ENCODE assay signal across 17 mouse cellular contexts in the genomic region with DNA sequence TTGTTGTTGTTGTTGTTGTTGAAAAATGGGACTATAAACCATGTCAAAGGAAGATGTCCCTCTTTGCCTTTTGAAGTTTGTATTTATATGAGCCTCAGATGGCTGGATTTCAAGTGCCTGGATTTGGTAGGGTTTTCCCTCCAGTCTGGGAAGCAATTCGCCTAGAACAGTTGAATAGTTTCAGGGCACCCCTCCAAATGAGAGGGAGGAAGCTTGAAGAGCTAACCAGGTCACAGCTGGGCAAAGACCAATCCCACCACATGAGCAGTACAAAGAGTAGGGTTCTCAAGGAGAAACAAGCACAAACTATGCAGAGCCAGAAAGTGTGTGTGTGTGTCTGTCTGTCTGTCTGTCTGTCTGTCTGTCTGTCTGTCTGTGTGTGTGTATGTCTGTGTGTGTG. TPM values are rescaled to one million over a fixed set of nuclear protein-coding genes. Genes with fewer than 3 reads are reported as not detected.
DNase-seq lines count a peak whose midpoint lies in the region; ATAC-seq and TF ChIP-seq lines count a peak whose summit lies in the region.
"Had no signal": no experiment of that assay in that cellular context is flagged by ENCODE, and none has a peak within 500 bp of the region (broad histone marks: within the 10 kb centered on the region; RNA-seq: fewer than 3 reads in every experiment).

No protein-coding gene starts in this region.

- no peaks in the 10 kb centered on the region for H3K36me3 ChIP-seq in heart, postnatal 0 days (replicated peaks; ENCODE audit: control insufficient read depth, insufficient read depth, low read length)
- H3K36me3 ChIP-seq in lung, embryonic 15.5 days: no peaks in the 10 kb centered on the region
- H3K36me3 ChIP-seq: limb, embryonic 13.5 days; liver, embryonic 15.5 days; midbrain, embryonic 15.5 days had no signal

- H3K27me3 ChIP-seq in heart, postnatal 0 days (ENCODE audit: control insufficient read depth, insufficient read depth, low read length): no peaks in the 10 kb centered on the region
- H3K27me3 ChIP-seq in lung, embryonic 15.5 days: no peaks in the 10 kb centered on the region; the same call in 1 of the 2 replicates
- H3K27me3 ChIP-seq: limb, embryonic 13.5 days; liver, embryonic 15.5 days had no signal

- 50% methylated on average over 1 of the region's 1 CpGs for WGBS in heart, postnatal 0 days
- 30% methylated on average over 1 of the region's 1 CpGs for WGBS in lung, embryonic 15.5 days

- H3K4me1 ChIP-seq in heart, postnatal 0 days (ENCODE audit: control insufficient read depth, insufficient read depth): peaks cover 23% of the 10 kb centered on the region
- peaks cover 31% of the 10 kb centered on the region for H3K4me1 ChIP-seq in lung, embryonic 15.5 days

- no peak for ATAC-seq in heart, postnatal 0 days (ENCODE audit: insufficient read depth, low read depth)
- ATAC-seq in lung, embryonic 15.5 days (ENCODE audit: borderline replicate concordance, extremely low read depth, low FRiP score, low TSS enrichment): 0 out of 2 replicates have a peak, but pooled peaks have one; percentile 24
- ATAC-seq in megakaryocyte progenitor cell, adult 5-6 weeks (replicated peaks; ENCODE audit: poor library complexity): no peak
- ATAC-seq: hindbrain, embryonic 16.5 days; intestine, postnatal 0 days; midbrain, embryonic 15.5 days had no signal

- intact Hi-C loops in heart, postnatal 25 days (cut with DNase I): loop anchor here (5.0 kb wide), 1 partner anchor 371 kb away; no protein-coding TSS in a partner anchor

- no peak overlapping the region for H3K4me2 ChIP-seq in heart, postnatal 0 days (ENCODE audit: low read depth, low read length)
- no peak overlapping the region for H3K4me2 ChIP-seq in lung, embryonic 15.5 days
- H3K4me2 ChIP-seq: limb, embryonic 13.5 days; liver, embryonic 15.5 days; midbrain, embryonic 15.5 days had no signal

- DNase-seq in heart, postnatal 0 days (ENCODE audit: low spot score): no peak
- no peak for DNase-seq in heart, postnatal 25 days (ENCODE audit: low spot score)
- no peak for DNase-seq in lung, postnatal 4 days
- peak; percentile 63 for DNase-seq in kidney, adult 9 months
- peak; percentile 28 for DNase-seq in skeletal muscle tissue, adult 2 months (ENCODE audit: low read depth, low spot score)
- DNase-seq: adrenal gland, postnatal 36 days; cerebellum, adult 9-10 months; heart, postnatal 4 days; retina, postnatal 1 day; thymus, adult 18-20 months had no signal

- no peak overlapping the region for H3K9ac ChIP-seq in heart, postnatal 0 days (replicated peaks; ENCODE audit: low read depth, low read length)
- H3K9ac ChIP-seq in lung, embryonic 15.5 days: no peak overlapping the region
- H3K9ac ChIP-seq: limb, embryonic 13.5 days; liver, embryonic 15.5 days; midbrain, embryonic 15.5 days had no signal

- no peak for TF ChIP-seq EP300 in heart, postnatal 0 days (IDR thresholded peaks at IDR 0.05; ENCODE audit: low read depth)

- no peaks in the 10 kb centered on the region for H3K9me3 ChIP-seq in heart, postnatal 0 days (replicated peaks; ENCODE audit: control insufficient read depth, low read length)
- H3K9me3 ChIP-seq in lung, embryonic 15.5 days: no peaks in the 10 kb centered on the region
- H3K9me3 ChIP-seq: limb, embryonic 13.5 days; liver, embryonic 15.5 days; midbrain, embryonic 15.5 days had no signal

- H3K4me3 ChIP-seq in heart, postnatal 0 days (ENCODE audit: low read depth, low read length): no peak overlapping the region
- H3K4me3 ChIP-seq in lung, embryonic 15.5 days: no peak overlapping the region
- H3K4me3 ChIP-seq: limb, embryonic 13.5 days; liver, embryonic 15.5 days; midbrain, embryonic 15.5 days had no signal

- TF ChIP-seq CTCF in heart, postnatal 0 days (IDR thresholded peaks at IDR 0.05; ENCODE audit: low read depth): no peak

- peak overlapping the region; percentile 66; the same call in 1 of the 2 replicates for H3K27ac ChIP-seq in heart, postnatal 0 days (ENCODE audit: low read depth)
- peak overlapping the region; percentile 44; the same call in 1 of the 2 replicates for H3K27ac ChIP-seq in lung, embryonic 15.5 days
- H3K27ac ChIP-seq: limb, embryonic 13.5 days; liver, embryonic 15.5 days; midbrain, embryonic 15.5 days had no signal

RNA-seq across cellular contexts. Expression of gene Nid2, which starts 39.3 kb away (rescaled TPM):
- 79.7 and 93.8 TPM in 2 replicates for total RNA-seq in heart, postnatal 0 days (2014; rRNA removed; ENCODE audit: low replicate concordance)
- polyA plus RNA-seq in heart, postnatal 0 days (2015; fragmentation: Nextera tagmentation; extraction: Ambion mirVana): 40.9 and 47.7 TPM in 2 replicates
- 10 to 100 TPM; 46.4 to 53.2 TPM for total RNA-seq in heart, postnatal 25 days (2021)
- polyA plus RNA-seq in lung, embryonic 15.5 days (2015; fragmentation: Nextera tagmentation; extraction: Ambion mirVana): 108 TPM in 2 replicates
- total RNA-seq in megakaryocyte progenitor cell, adult 5-6 weeks (2015): 0.78 and 0.84 TPM in 2 replicates
- 0.30 and 1.7 TPM in 2 replicates for total RNA-seq in megakaryocyte progenitor cell, adult 5-6 weeks (2017)

Comparison
In these comparisons a context has a peak if more than half of its experiments do, and no peak if none do; other contexts are left out.
1. DNase-seq: peak in kidney, adult 9 months (single experiment) and skeletal muscle tissue, adult 2 months (single experiment); none in heart, postnatal 0 days (single experiment), heart, postnatal 25 days (single experiment) and lung, postnatal 4 days (0 of 2).
2. RNA of gene Nid2, which starts 39.3 kb away (total RNA-seq): 79.7 to 93.8 TPM in heart, postnatal 0 days and 46.4 to 53.2 TPM in heart, postnatal 25 days; 0.30 to 1.7 TPM in megakaryocyte progenitor cell, adult 5-6 weeks; every median in the first group is over 10 times any median in the second.